Mouse (Mus musculus) cerebellum, adult 9-10 months (tissue): ENCODE measurements around the gene Adgrg5.

Experiments
- DNase-seq: peaks from one replicate; pipeline ENCODE4 v3.0.0; 2022

Gene Adgrg5

DNA sequence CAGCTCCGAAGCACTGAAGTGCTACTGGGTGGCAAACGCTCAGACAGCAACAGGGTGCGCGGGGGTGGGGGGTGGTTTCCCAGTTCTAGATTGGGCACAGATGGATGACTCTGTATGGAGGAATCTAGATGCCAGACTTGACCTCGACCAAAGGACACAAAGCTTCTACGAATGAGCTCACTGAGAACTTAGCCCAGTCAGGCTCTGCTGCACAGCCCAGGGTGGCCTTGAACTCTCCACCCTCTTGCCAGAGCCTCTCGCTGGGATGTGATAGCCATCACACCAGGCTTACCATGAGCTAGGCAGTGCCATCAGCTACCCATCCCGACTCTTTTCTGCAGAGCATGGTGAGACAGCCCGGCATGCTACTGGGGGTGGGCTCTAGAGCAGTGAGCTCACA, 50.3 kb downstream of the Adgrg5 start:
- no peak for DNase-seq

DNA sequence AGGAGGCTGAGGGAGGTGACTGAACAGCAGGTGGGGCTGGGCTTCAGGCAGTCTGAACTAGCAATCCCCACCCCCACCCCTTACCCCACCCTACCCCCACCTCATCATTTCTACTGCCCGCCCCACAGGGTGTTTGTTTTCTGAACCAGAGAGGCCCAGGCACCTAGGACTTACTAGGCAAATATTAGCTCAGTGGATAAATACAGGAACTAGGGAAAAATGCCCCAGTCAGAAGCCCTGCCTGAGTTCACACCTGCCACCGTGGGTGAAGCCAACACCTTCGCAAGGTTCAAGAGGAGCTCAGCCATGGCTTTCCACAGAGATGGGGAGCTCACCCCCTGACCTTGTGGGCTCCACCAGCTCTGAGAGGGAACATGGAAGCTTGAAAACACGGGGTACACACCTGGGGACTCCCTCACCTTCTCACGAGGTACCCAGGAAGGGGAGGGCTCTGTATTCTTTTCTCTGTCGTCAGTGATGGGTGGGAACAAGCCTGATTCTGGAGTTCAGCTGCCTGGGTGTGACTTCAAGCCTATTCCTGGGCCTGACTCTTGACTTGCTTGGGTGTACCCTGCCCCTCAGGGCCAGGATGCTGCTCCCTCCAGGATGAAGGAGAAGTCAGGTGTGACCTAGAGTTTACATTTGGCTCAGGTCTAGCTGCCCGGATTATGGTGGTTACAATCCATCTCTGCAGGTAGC, 51.1 kb downstream of the Adgrg5 start, which contains the start of gene Adgrg1:
Adgrg1 (plus strand) TSS at position 285 of the 699 bp plus-strand sequence.
- DNase-seq, result no peak

DNA sequence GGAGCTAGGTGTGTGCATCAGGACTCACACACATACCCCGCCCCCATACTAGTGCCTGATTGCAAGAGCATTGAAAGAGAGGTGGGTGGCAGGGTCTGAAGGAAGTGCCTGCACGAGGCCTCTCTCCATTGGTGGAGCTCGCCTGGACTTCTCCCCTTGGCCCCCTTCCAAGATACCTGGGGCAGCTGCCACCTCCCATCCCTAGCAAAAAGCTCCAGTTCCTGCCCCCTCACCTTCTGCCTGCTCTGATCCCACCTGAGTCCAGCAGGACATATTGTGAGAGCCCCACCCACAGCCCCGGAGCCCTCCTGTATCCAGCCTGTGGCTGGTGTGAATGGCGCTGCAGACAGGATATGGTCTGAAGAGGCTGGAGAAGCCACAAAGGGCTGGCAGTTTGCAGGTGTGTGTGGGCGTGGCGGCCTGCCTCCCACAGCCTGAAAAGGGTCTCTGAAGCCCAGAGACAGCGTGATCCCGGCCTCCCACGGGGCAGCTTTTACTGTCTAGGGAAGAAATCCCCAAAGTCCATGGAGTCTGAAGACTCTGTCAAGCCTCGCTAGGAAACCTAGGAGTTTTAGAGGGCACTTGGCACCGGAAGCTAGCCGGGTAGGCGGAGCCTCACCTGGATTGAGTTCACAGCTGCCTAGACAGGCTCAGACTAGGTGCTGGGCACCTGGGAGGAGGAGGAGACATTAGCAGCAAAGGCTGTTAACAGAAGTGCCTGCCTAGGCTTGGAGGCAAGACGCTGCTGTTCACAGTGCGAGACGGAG, 53.3 kb downstream of the Adgrg5 start:
- no peak for DNase-seq

DNA sequence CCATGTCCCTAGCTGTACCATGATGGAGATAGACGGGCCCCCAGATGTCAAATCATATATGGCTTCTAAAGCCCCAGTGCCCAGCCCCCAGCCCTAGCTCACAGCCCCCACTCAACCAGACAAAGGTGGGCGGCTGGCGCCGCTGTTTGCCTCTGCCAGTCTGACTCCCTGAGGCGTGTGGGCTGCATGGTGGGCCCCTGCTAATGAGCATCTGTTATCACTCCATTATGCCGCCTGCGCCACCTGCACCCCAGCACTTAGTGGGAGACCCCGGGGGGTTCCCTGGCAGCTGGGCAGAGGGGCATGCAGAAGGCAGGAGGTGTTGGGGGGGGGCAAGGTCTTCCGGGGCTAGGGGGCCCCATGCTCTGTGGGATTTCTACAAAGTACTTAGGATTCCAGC, 54.6 kb downstream of the Adgrg5 start:
- DNase-seq, result no peak

DNA sequence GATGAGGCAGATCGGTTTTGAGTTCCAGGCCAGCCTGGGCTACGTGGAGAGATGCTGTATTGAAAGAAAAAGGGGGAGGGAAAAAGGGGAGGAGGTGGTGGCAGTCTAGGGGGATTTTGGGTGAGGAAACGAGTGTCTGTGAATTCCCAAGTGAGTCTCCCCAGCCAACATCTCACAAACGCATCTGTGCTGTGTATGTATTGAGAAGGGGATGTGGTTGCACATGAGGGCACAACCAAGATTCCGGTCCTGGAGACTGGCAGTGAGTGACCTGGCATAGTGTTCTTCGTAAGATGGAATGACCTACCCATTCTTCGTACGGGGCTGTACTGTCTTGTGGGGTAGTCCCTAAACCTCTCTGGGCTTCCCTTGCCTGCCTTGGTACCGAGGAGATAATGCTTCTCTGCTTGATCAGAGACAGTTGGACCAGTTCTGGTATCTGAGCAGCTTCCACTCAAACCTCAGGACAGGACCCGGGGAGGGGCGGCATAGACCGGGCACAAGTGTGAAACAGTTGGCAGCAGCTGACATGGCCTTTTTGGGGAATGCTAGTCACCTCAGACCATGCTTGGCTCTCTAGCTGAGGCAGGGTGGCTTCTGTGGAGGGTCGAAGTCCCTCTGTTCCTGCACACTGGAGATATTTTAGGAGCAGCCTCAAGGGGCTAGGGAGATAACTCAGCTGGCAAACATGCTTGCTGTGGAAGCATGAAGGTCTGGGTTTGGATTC, 55.3 kb downstream of the Adgrg5 start:
- no peak for DNase-seq

DNA sequence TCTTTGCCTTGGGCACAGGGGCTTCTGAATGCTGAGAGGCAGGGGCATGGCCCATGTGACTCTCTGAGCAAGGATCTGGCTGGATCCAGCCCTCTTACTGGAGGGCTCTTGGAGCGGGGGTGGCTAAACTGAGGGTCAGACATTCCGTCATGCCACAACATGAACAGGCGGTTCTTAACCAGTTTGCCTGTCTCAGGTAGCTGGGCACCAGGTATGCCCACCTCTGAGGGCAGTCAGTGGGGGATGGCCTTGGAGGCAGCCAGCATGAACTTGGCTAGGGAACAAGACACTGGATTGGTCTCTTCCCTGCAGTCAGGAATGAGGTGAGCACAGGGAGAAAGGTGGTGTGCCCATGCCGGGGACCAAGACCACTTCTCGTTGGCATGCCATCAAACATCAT, 56.7 kb downstream of the Adgrg5 start:
- no peak for DNase-seq

DNA sequence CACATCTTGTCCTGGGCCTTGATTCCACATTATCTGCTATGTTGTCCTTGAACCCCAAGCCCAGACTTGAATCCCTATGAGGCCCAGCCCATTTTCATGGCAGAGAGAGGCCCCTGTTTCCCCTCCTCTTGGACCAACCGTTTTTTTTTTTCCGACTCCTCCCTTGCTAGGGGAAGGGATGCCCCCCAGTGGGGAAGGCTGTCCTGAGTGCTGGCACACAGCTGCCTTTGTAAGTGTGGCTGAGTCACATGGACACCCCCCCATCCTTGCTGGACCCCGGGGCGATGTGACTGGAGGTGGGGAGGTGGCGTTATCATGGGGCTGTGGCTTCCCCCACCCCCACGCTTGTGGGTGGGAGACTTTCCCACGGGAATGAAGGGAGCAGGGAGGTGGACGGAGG, 57.5 kb downstream of the Adgrg5 start:
- DNase-seq, result no peak

DNA sequence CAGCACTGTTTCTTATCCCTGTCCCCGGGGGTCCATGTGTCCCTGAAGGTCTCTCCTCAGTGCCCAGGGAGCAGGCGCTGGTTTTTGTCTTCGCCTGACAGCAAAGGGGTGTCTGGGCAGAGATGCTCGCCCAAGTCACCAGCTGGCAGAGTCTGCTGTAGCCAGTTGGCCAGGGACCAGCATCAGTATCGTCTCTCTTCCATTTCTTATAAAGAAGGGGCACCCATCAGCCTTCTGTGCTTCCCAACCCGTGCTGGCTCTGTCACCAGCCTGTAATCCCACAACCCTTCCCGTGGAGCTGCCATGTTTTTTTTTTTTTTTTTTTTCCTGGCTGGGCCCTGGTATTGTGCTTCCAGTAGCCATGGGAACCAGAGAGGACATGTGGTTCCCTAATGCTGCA, 58.4 kb downstream of the Adgrg5 start:
- DNase-seq, result no peak

DNA sequence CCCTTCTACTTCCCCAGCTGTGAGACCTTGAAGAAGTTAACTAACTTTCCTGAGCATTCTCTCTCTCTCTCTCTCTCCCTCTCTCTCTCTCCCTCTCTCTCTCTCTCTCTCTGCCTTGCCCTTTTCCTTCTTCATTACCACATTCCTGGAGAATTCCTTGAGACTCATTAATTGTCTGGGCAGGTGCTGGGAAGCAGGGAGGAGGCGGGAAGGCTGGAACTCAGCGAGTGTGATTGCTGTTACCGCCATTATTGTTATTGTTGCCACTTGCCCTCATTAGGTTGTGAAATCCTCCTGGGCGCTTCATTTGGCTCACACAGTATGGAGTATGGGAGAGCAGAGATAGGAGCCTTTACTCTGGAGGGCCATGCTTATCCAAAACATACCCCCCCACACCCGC, 59.7 kb downstream of the Adgrg5 start:
- no peak for DNase-seq

DNA sequence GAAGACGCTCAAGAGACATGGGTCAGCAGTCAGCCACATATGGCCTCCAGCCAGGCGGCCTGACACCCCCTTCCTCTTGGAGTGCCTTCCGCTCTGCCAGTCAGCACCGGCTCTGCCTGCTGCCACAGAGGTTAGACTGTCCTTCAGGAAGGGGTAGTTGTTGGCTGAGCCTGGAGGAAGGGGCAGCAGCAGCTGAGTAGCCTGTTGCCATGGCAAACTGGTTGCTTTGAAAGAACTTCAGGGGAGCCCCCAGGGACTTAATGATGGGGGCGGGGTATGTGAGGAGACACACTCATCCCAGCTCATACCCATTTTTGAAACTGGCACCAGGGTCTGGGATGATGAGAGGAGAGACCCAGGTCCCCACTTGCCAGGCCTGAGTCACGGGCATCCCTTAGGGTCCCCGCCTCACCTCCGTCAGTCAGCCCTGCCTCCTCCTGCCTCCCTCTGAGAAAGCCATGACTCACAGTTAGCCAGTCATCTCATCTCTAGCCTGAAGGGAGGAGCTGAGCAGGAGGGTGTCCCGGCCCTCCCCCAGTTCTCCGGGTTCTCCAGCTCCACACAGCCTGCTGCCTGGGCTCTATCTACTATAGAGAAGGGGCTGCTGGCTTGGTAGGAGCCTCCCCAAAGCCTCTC, 60.5 kb downstream of the Adgrg5 start:
- no peak for DNase-seq

DNA sequence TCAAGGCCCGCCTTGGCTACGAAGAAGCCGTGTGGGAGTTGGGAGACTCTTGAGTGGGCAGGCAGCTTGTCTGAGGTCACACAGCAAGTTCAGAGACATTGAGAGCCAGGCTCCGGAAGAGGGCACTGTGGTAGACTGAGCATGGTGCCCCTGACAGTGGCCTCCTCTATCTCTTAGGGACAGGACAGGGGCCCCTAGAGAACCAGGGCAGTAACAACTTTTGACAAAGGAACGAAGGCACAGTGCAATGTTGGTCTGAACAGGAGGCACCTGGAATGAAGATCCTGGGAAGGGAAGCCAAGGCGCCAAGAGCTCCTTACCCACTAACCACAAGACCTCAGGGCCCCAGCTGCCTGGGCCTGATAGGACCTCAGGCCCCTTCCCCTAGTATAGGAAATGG, 61.5 kb downstream of the Adgrg5 start:
- DNase-seq, result no peak

DNA sequence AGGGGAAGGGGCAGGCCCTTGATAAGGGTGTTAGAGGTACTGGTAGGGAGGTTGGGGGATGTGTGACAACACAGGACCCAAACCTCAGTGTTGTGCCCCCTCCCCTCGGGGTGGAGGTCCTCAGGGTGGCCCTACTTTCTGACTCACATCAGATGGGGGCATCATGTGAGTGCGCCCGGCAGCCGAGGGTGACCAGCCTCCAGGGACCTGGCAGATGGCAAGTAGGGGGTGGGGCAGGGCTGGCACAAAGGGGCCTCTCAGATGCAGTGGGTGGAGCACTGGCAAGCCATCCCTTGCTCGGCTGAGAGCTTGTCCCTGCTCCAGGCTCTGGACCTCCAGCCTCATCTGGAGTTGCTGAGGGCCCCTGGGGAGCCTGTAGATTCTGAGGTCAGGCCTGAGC, 63.2 kb downstream of the Adgrg5 start:
- no peak for DNase-seq

DNA sequence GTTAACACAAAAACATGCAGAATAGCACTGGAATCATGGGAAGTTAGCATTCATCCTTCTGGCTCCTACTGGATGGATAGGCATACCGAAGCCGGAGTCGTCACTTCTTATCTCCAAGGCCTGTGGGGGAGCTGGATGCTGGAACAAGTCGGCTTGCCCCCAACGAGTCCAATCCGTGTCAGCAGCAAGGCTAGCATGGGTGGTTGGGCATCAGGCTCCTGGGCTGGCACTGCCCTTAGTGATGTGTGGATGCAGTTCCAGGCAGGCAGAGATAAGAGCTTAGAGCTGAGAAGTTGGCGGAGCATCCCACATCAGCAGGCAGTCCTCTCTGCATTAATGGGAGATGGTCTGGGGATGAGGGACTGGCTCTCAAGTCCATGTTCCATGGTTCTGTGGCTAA, 64.1 kb downstream of the Adgrg5 start:
- DNase-seq, result no peak

DNA sequence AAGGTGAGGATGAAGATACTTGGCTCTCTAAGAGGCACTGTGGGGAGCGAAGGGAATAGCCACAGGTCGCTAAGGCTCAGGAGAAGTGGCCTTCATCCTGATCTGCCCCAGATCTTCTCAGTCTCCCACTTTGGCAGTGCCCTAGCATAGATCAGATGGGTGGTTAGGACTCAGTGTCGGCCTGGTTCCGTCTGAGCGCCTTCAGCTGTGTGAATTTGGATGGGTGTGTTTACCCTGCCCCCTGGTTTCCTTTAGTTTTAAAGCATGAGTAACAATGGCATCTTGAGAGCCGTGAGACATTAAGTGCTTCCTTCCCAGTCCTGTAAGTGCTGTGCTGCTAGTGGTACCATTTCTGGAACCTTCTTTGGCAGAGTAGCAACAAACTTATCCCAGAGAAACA, 65.1 kb downstream of the Adgrg5 start:
- DNase-seq, result no peak

DNA sequence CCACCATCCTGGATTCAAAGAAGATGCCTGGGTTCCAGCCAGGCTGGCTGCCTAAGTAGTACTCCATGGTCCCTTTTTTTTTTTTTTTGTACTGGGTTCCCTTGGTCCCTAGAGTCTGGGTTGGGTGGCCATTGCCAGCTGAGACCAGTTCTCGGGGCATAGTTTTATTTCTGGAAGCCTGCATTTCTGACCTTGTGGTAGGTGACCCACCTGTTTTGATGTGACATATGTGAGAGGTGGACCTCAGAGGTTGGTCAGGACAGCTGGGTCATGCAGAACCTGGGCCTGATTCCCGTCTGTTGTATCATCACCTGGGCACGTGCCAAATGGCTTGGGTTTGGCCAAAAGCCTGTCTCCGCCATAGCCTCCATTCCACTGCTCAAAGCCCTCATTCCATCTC, 66.2 kb downstream of the Adgrg5 start:
- DNase-seq, result peak; percentile 73

DNA sequence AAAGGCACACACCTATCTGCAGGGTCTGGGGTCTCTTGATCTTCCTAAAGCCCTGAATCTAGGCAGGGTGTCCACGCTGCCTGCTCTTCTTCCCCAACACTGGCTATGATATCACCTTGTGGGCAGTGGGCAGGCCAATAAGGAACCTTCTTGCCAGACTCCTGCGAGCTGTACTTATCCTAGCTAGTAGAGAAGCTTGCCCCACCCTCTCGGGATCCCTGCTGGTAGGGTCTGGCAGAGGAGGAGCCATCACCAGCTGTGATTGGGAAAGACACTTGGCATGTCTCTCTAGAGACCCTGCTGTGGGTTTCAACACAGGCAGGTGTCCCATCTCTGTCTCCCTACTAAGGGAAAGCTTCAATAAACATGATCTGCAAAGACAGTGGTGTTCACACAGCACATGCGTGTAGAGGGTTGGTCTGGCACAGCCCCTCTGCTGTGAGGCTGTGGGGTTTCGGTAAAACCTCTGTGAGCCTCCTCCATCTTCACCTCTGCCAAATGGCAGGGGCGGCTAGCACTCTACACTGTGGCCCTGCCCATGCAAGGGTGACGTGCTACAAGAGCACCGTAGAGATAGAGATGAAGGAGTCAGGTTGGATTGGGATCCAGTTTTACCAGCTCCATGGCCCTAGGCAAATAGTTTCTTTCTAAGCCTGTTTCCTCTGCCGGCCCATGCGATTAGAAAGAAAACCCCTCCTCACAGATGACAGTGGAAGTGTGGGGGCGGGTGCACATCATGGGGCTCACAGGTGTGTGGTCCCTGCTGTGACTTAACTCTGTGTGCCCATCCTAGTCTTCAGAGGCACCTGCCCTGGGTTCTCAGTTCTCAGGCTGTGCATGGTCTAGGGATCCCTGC, 67.3 kb downstream of the Adgrg5 start:
- no peak for DNase-seq

DNA sequence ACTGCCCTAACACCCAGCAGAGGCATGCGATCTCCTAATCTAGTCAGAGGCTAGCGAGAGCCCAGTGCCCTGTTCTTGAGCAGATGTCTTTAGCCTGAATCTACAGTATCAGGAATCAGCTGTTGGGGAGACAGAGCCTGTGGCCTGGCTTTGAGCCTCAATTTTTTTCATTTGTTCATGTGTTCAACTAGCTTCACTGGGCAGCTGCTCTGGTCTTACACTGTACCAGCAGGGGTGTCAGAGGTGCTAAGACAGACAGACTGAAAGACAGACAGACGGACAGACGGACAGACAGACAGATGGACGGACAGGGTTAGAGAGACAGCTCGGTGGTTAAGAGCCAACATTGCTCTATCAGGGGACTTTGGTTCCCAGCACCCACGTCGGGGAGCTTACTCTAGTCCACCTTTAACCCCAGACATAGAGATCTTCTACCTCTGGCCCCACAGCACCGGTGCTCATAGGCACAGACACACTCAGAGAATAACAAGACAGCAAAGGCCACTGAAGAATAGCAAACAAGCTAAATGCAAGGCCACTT, 68.0 kb downstream of the Adgrg5 start:
- DNase-seq, result no peak

DNA sequence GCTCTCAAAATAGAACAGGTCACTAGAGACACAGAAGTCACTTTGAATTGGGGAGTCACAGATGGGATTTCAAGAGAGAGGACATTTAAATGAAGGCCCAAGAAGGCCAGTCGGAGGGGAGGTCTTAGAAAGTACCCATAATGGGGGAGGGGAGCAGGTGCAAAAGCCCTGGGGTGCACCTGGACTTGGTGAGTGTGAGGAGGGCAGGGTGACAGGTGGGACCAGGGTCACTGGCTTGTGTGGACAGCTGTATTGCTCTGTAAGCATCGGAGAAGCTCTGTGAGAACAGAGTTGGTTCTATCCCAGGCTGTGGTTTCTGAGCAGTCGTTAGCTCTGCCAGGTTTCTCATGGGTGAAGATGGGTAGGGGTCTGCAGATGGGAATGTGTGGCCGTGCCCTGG, 68.5 kb downstream of the Adgrg5 start:
- no peak for DNase-seq

DNA sequence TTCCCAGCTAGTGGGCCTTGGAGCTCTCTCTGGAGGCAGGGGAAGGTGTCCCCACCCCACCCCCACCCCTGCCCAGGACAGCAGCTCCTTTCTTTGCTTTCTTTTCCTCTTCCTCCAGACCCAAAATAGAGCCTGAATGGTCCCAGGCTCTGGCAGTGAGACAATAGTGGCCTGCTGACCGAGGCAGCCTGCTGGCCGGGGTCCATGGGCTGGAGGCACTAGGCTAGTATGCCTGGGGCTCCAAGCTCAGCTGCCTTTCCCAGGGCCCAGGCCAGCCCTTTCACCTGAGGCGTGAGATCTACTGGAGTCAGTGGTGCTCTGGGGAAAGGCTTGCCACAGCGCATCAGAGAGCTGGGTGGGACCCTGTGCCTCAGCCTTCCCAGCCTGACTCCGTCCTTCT, 69.0 kb downstream of the Adgrg5 start:
- no peak for DNase-seq
